Mouse (Mus musculus): Measurements from ENCODE around the gene Tia1.

The Tia1 gene

DNA sequence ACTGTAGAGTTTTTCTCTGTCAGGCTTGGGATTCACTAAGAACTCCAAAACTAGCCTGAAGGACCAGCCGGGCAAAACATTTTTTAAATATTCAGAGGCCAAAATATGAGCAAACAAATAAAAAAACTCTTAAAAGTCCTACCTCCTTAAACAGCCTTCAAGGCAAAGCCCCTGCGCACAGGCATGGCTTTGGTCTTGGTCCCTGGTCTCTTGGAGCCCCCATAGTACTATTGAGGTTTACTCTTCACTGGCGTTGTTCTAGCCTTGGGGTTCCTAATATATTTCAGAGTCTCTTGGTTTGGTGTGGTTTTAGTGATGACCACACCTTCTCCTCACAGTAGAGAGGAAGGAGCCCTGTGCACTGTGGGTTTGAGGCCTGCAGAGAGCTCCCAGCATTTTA, 27.5 kb downstream of the Tia1 start:
- no peak for DNase-seq (ENCODE audit: low spot score in 2 of 2)

- no peak for DNase-seq (ENCODE audit: low spot score in 2 of 2)
These were observed 29.7 kb downstream of the Tia1 start for GRCm38 (mm10) chr6:86433696-86434095.

- DNase-seq (ENCODE audit: low spot score in 2 of 2) = peak; percentile 20 to 22
These were observed 33.7 kb downstream of the Tia1 start for GRCm38 (mm10) chr6:86437711-86438110.

DNA sequence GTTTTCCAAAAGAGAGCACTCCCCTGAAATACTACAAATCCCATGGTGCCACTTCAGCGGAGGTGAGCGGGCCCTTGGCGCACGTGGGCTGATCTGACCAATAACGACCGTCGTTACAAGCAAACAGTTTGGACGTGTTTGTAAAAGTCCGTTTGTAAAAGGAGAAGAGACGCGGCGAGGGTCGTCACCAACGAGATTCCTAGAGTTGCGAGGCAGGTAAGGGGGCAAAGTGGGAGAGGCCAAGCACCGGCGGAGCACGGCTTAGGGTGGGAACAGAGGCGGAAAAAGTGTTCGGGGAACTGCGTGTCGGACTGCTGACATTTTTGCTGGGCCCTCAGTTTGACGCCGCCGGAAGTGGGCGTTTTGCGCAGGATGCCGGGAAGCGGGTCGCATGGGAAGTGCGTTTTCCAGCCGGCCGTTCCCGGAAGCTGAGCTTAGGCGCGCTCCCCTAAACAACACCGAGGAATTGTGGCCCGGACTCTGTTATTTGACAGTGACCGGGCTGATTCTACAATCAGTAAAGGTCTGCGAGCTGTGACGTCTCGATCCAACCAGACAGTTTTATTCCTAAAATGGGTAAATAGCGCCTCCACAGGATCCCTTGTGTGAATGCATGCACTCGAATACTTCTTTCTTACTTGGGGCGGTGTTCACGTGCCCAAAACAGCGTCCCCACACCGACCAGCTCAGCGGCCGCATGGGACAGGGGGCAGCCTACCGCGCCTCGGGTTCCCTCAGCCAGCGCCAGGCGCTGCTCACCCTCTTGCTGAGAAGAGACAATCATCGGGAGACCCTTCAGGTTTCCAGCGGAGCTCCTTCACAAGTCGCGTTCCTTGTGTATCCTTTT, 34.5 kb downstream of the Tia1 start, which contains the start of gene C87436:
Gene C87436 (plus strand): TSS at position 103 of the 847 bp plus-strand sequence.
- DNase-seq (ENCODE audit: low spot score in 2 of 2) = peak; percentile 93 to 95

DNA sequence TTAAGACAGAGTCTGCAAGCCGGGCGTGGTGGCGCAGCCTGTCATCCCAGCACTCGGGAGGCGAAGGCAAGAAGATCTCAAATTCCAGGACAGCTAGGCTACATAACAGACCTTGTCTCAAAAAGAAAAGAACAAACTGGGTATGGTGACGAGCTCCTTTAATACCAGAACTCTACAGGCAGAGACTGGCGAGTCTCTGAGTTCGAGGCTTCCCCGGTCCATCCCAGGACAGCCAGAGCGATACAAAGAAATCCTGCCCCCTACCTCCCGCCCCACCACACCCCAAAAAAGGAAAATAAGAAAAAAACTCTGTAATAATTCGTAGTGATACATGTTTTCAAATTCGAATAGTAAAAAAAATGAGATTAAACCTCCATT, 35.1 kb downstream of the Tia1 start:
- no peak for DNase-seq (ENCODE audit: low spot score in 2 of 2)

DNA sequence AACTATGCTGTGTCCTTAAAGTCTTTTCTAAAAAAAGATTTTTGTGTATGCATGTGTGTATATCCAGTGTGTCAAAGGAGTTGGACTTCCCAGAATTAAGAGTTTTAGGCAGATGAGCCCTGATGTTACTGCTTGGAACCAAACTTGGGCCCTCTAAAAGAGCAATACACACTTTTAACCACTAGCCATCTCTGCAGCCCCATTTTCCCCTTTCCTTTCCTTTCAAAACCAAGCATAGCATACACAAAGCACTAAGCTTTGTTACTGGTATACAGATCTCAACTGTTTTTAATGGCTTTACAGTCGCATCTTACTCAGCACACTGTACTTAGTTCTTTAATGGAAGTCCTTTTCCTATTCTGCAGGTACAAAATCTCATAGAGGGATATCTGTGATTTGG, 35.5 kb downstream of the Tia1 start:
- DNase-seq (ENCODE audit: low spot score in 2 of 2) = no peak

GRCm38 (mm10) chr6:86441571-86441970, 37.6 kb downstream of the Tia1 start:
- no peak for DNase-seq (ENCODE audit: low spot score in 2 of 2)

DNA sequence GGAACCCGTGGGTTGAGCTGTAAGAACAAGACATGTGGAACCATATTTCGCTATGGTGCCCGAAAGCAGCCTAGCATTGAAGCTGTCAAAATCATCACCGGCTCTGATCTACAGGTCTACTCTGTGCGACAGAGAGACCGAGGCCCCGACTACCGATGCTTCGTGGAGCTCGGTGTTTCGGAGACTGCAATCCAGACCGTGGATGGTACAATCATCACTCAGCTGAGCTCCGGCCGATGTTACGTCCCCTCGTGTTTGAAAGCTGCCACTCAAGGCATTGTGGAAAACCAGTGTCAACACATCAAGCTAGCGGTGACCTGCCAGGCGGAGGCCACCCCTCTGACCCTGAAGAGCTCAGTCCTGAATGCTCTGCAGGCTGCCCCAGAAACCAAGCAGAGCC, 41.5 kb downstream of the Tia1 start:
- no peak for DNase-seq (ENCODE audit: low spot score in 2 of 2)

GRCm38 (mm10) chr6:86446927-86447568, 43.0 kb downstream of the Tia1 start:
- DNase-seq (ENCODE audit: low spot score in 2 of 2) = no peak

DNA sequence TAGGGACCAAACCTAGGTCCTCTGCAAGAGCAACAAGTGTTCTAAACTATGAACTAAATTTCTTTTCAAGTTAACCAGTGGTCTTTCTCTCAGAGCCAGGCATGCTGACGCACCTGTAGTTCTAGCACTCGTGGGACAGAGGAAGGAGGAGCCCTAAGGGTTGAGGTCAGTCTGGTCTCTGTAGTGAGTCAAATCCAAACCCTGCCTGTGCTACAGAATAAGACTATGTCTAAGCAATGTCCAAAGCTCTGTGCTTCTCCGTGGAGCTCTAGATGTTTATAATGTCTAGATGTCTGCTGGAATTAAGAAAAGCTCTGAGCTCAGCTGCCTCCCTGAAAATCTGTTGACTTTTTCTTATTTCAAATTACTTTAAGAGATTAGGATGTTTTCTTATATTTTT, 52.7 kb downstream of the Tia1 start:
- DNase-seq (ENCODE audit: low spot score in 2 of 2) = no peak

DNA sequence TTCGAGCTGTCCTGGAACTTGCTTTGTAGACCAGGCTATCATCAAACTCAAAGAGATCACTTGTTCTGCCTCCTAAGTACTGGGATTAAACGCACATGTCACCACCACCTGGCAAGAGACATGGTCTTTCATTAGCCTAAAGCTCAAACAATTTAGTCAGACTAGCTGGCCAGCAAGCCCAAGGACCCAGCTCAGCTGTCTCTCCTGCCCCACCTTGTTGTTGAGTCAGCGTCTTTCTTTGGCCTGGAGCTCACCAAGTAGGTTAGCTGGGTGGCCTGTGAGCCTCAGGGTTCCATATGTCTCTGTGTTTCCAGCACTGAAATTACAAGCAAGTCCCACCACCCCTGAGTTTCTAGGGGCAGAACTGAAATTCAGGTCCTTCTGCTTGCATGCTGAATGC, 59.1 kb downstream of the Tia1 start:
- no peak for DNase-seq (ENCODE audit: low spot score in 2 of 2)

- DNase-seq (ENCODE audit: low spot score in 2 of 2) = no peak
These were observed 67.3 kb downstream of the Tia1 start for GRCm38 (mm10) chr6:86471317-86471716.

DNA sequence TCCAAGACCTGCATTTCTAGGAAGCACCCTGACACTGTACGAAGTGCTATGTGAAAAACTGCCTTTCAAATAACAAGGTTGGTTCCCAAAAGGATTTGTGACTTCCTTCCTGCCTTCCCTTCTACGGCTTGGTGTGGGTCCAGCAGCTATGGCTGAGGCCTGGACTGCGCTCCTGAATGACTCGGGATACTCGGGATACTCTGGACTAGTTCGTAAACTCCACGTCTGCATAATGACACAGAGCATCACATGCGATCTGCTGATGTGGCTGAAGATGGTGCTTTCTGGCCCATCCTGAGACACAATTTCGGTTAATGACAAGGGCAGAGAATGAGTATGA, 67.7 kb downstream of the Tia1 start:
- DNase-seq (ENCODE audit: low spot score in 2 of 2) = no peak

DNA sequence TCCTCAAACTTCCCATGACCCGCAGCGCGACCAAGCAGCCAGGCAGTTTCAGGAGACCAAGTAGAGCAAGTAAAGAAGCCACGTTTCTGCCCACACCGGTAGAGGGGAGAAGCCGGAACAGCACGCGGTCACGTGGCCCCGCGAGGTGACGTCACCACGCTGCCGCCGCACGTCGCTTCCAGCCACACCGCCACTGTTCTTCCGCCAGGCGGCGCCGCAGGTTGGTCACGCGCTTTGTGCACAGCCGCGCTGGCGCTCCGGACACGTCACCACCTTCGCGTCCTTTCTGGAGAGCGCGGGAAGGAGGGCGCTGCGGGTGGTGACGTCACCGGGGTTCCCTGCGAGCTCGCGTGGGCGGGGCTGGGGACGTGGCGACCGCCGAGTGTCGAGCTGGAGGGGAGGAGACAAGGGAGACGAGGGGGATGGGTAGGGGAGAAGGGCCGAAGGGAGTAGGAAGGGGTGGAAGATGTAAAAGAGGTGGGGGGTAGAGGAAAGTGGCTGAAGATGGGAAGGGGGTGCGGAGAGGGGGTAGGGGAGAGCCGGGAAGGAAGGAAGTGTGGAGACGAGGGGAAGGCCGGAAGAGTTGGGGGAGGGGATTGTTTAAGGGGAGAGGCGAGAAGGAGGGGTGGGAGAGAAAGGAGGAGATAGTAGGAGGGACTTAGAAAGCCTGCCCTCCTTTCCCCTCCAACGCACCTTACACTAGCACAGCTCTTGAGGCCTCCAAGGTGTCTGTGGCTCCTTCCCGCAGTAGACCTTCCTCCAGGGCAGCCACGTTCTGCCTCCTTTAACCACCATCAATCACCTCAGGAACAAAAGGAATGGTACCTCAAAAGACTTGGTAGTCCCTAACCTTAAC, 68.3 kb downstream of the Tia1 start:
- peak; percentile 99 to 100 for DNase-seq (ENCODE audit: low spot score in 2 of 2)

GRCm38 (mm10) chr6:86473077-86473476, 69.1 kb downstream of the Tia1 start:
- no peak for DNase-seq (ENCODE audit: low spot score in 2 of 2)

- DNase-seq (ENCODE audit: low spot score in 2 of 2) = no peak
These were observed 70.1 kb downstream of the Tia1 start for GRCm38 (mm10) chr6:86474072-86474471.

- no peak for DNase-seq (ENCODE audit: low spot score in 2 of 2)
These were observed 70.7 kb downstream of the Tia1 start for GRCm38 (mm10) chr6:86474646-86475181.

DNA sequence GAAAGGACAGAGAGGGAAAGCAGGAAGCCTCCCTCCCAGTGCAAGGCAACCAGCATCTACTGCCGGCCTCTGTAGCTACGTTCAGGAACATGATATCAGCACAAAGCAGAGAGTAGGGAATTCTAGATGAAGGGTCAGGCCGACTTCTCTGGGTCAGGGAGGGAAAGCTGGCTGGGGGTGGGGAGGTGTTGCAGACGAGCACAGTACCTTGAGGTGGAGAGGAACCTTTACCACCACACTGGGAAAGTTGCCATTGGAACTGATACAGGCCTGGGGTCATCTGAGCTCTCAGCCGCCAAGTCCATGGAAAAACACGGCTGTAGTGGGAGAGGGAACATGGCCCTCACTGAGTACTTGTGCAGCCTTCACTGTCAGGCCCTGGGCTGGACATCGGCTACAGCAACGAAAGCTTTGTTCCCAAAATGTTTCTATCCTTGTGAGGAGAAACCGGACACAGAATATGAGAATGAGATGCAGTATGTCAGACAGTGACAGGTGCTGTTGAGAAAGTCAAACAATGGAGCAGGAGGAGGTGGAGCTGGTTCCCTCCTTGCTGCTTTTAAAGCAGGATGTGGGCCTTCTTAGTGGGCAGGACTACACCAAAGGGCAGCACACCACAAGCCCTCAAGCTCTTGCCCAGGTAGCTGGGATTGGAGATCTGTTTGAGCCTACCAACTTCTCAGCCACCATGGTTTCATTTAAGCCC, 71.6 kb downstream of the Tia1 start:
- DNase-seq (ENCODE audit: low spot score in 2 of 2) = no peak

- DNase-seq (ENCODE audit: low spot score in 2 of 2) = no peak
These were observed 72.9 kb downstream of the Tia1 start for GRCm38 (mm10) chr6:86476931-86477330.

DNA sequence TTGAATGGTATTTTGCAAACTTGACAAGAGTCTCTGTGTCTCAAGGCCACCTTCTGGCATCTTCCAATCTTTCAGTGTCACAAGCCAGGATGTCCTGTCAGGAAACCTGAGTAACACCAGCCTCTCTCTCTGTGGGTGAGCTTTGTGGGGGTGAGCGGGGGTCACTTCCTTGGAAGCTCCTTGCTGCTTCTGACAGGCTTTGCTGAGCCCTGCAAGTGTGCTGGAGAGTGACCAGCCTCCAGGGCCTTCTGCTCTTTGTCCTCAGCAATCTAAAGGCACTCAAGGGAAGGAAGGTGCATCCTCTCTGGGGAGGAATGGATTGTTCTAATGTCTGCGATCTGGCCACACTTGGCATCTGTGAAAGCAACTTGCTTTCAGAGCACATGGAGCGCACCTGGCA, 75.3 kb downstream of the Tia1 start:
- DNase-seq (ENCODE audit: low spot score in 2 of 2) = no peak

GRCm38 (mm10) chr6:86479816-86480188, 75.8 kb downstream of the Tia1 start:
- no peak for DNase-seq (ENCODE audit: low spot score in 2 of 2)
